Mouse (Mus musculus): ENCODE results near the gene Urad.

Gene Urad

DNA sequence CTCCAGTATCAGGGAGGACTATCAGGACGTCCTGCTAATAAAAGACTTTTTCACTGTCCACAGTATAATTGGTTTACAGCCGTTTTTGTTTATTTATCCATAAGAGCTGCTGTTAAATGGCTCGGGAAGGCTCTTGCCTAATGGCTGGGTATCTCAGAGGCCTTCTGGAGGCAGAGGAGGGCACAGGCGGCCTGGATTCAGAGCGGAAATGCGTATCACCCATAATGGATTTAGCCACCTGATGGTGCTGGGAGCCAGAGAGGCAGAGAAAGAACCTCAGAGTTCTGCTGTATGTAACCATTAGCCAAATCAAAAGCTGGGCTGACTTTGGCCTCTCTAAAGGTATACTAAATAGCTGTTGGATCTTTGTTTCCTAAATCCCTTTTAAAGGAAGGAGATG lies 54.8 kb downstream of the Urad start:
- DNase-seq (ENCODE audit: low read depth): no peak
